Mouse (Mus musculus) stomach, embryonic 14.5 days (tissue): ENCODE data around the gene Carmil3. TPM values are rescaled to one million over a fixed set of nuclear protein-coding genes. Genes with fewer than 3 reads are reported as not detected.

ENCODE experiments used
- ATAC-seq: fragments of 200-750 bp; cut with Nextera tagmentation; 2 replicates; pipeline ENCODE4 v1.8.0; 2017; ENCODE audit warnings: low read depth, moderate TSS enrichment; ENCODE audit not compliant: insufficient number of reproducible peaks, insufficient read depth, low FRiP score
- H3K27ac ChIP-seq: fragments of 300-500 bp; sonication (generic); 2 replicates; pipeline ENCODE4 v1.5.1; 2014; ENCODE audit warnings: mild to moderate bottlenecking, low read length, moderate library complexity, mixed read lengths
- H3K27me3 ChIP-seq: fragments of 300-500 bp; sonication (generic); 2 replicates; pipeline ENCODE4 v1.6.1; 2014; ENCODE audit warnings: low read length, control low read depth, mixed read lengths; ENCODE audit not compliant: control insufficient read depth, insufficient read depth
- H3K36me3 ChIP-seq: fragments of 300-500 bp; sonication (generic); 2 replicates; pipeline ENCODE4 v1.6.1; 2014; ENCODE audit warnings: mild to moderate bottlenecking, control low read depth, low read length, moderate library complexity, mixed read lengths; ENCODE audit not compliant: control insufficient read depth, insufficient read depth
- H3K4me1 ChIP-seq: fragments of 300-500 bp; sonication (generic); 2 replicates; pipeline ENCODE4 v1.6.1; 2014; ENCODE audit warnings: low read length, control low read depth, mixed read lengths; ENCODE audit not compliant: control insufficient read depth, insufficient read depth
- H3K4me2 ChIP-seq: fragments of 300-500 bp; sonication (generic); replicated peaks from 2 replicates; pipeline ENCODE4 v1.6.1; 2014; ENCODE audit warnings: low read depth, low read length, control low read depth
- H3K4me3 ChIP-seq: fragments of 300-500 bp; sonication (generic); 2 replicates; pipeline ENCODE4 v1.5.1; 2014; ENCODE audit warnings: low read depth, low read length, control low read depth
- H3K9ac ChIP-seq: fragments of 300-500 bp; sonication (generic); replicated peaks from 2 replicates; pipeline ENCODE4 v1.6.1; 2014; ENCODE audit warnings: low read depth, mild to moderate bottlenecking, control low read depth, low read length, moderate library complexity, mixed read lengths
- H3K9me3 ChIP-seq: fragments of 300-500 bp; sonication (generic); 2 replicates; pipeline ENCODE4 v1.6.1; 2016; ENCODE audit warnings: low read depth, low read length, control low read depth; ENCODE audit not compliant: control insufficient read depth
- WGBS: fragments of 180-500 bp; shearing (Covaris S2); extraction: QIAGEN DNeasy Blood & Tissue Kit; methylation state at CpG from one replicate; pipeline ENCODE4 v1.1.7; 2014; 5-methylcytosine and 5-hydroxymethylcytosine counted together
- polyA plus RNA-seq: library from polyadenylated mRNA; unstranded; fragments of >200 nt; fragmentation: Nextera tagmentation; extraction: Ambion mirVana; gene quantifications from 2 replicates; pipeline ENCODE4 v1.2.1, GENCODE M21; 2014

Carmil3 gene
- polyA plus RNA-seq, 1 experiment from 2014 or later: 4.4 TPM

DNA sequence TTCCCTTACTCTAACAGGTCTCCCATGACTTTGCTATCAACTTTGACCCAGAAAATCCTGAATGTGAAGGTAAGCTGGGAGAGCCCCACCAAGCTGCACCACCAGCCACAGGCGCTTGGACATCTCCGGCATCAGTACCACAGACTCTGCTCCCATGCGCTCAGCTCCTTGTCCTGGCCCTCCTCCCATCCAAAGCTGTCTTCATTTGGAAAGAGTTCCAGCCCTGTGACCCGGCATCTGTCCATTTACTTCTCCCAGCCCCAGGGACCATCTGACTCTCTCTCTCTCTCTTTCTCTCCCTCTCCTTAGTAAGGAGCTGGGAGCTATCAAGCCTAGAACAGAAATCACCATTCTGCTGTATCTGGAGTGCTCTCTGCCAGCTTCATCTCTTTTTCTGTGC lies 25.4 kb downstream of the Carmil3 start:
- Histone ChIP-seq H3K4me2 (no peak overlapping the region), H3K9me3 (no peaks in the 10 kb centered on the region), H3K9ac (no peak overlapping the region), H3K27ac (no peak overlapping the region), H3K4me3 (no peak overlapping the region), H3K36me3 (no peaks in the 10 kb centered on the region), H3K27me3 (peaks cover 10% of the 10 kb centered on the region; the same call in 1 of the 2 replicates), H3K4me1 (peaks cover 2% of the 10 kb centered on the region; the same call in 1 of the 2 replicates)
- ATAC-seq: no peak
- 88% methylated on average over 4 of the region's 4 CpGs for WGBS

DNA sequence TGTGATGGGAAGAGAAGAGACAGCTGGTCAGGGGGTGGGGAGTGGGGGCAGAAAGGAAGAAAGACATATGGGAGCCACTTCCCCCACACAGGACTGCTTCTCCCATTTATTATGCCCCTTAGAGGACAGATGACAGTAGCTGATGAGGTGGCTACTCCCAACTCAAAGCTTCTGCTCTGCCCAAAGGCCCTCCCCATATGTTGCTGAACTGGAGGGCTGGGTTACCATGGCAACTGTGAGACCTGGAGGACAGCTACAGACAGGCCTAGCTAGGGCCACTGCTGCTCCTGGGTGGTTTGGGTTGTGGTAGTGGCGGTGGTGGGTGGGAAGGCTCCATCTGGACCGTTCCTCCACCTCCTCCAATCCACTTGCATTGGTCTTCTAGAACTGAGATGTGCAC lies 28.4 kb downstream of the Carmil3 start:
- ATAC-seq: no peak
- 44% methylated on average over 2 of the region's 2 CpGs for WGBS
- H3K27me3 ChIP-seq: peaks cover 16% of the 10 kb centered on the region; the same call in 1 of the 2 replicates
- H3K4me3 ChIP-seq: no peak overlapping the region
- H3K9ac ChIP-seq: no peak overlapping the region
- H3K27ac ChIP-seq: no peak overlapping the region
- no peaks in the 10 kb centered on the region for H3K36me3 ChIP-seq
- H3K4me1 ChIP-seq: peaks cover 2% of the 10 kb centered on the region; the same call in 1 of the 2 replicates
- H3K4me2 ChIP-seq: no peak overlapping the region
- no peaks in the 10 kb centered on the region for H3K9me3 ChIP-seq

DNA sequence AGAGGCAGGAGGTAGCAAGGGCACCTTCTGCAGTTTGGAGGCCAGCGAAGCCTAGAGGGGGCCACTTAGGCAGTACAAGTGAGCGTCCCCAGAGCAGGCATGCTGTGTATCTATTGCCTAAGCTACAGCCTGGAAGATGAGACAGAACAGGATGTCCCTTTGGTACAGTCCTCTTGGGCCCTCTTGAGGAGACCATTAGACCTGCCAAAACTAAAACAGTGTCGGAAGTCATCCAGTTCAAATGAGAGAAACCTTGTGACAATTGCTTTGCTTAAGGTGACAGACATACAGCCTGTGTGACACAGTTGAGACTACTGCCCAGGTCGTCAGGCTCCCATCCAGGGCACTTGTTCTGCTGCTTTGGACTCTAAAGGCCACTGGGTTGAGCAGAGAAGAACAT lies 29.2 kb downstream of the Carmil3 start:
- Histone ChIP-seq H3K4me1 (peaks cover 2% of the 10 kb centered on the region; the same call in 1 of the 2 replicates), H3K27me3 (peaks cover 16% of the 10 kb centered on the region; the same call in 1 of the 2 replicates)
- 72% methylated on average over 4 of the region's 4 CpGs for WGBS

DNA sequence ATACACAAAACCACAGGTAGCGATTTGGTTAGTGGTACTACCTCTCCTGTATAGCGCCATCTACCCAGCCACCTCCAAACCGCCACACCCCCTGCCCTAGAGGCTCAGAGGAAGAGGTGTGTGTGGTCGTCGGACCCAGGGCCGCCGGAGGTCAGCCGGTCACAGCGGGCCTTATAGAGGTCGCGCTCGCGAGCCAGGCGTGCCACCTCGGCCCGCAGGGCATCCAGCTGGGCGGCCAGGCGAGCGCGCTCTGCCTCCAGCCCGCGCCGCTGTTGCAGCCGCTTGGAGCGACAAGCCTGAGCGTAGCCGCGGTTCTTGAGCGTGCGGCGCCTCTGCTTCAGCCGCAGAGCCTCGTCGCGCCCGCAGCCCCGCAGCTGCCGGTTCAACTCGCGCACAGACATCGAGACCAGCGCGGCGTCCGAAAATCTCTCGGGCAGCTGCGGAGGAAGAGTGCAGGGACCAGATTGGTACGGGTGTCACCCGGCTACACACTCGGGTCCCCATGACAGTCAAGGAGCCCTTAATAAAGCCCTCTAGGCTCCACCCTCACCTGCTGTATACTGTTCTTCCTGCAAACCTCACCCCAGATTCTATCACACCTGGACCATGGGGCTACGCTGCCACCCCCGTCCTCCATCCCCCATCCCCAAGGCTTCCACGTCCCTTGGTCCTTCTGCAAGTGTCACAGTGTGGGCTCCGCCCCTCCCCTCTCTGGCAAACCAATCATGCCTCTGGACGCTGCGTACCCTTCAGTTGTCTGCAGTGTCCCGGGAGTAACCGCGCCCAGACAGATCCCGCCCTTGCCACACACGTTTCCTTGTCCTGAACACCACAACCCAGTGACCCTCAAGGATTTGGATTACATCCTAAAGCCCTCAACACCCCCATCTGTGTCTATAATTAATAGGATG lies 30.3 kb downstream of the Carmil3 start:
- peaks cover 16% of the 10 kb centered on the region; the same call in 1 of the 2 replicates for H3K27me3 ChIP-seq

More for the DNA sequence above, 29.2 kb downstream of the Carmil3 start:
- H3K9ac ChIP-seq: no peak overlapping the region
- ATAC-seq: no peak
- no peak overlapping the region for H3K4me3 ChIP-seq
- H3K9me3 ChIP-seq: no peaks in the 10 kb centered on the region
- H3K27ac ChIP-seq: no peak overlapping the region
- no peaks in the 10 kb centered on the region for H3K36me3 ChIP-seq
- no peak overlapping the region for H3K4me2 ChIP-seq

GRCm38 (mm10) chr14:55524062-55524461 lies 33.6 kb downstream of the Carmil3 start:
- Histone ChIP-seq H3K27me3 (peaks cover 16% of the 10 kb centered on the region; the same call in 1 of the 2 replicates), H3K27ac (no peak overlapping the region), H3K9ac (no peak overlapping the region), H3K36me3 (no peaks in the 10 kb centered on the region), H3K9me3 (no peaks in the 10 kb centered on the region), H3K4me1 (peaks cover 2% of the 10 kb centered on the region; the same call in 1 of the 2 replicates), H3K4me2 (no peak overlapping the region), H3K4me3 (no peak overlapping the region)
- 44% methylated on average over 4 of the region's 4 CpGs for WGBS
- no peak for ATAC-seq

More for the DNA sequence above, 30.3 kb downstream of the Carmil3 start:
- Histone ChIP-seq H3K9ac (peak overlapping the region; percentile 15; the same call in 1 of the 2 replicates), H3K4me1 (peaks cover 2% of the 10 kb centered on the region; the same call in 1 of the 2 replicates), H3K27ac (no peak overlapping the region), H3K4me2 (peak overlapping the region; percentile 85), H3K9me3 (no peaks in the 10 kb centered on the region), H3K4me3 (peak overlapping the region; percentile 40), H3K36me3 (no peaks in the 10 kb centered on the region)
- under 1% methylated on average over 61 of the region's 61 CpGs for WGBS
- 0 out of 2 replicates have a peak, but pooled peaks have one; percentile 38 for ATAC-seq

- no peak within 1 kb of the TSS for H3K4me3 ChIP-seq
- H3K27ac ChIP-seq: no peak within 1 kb of the TSS
- no peak for ATAC-seq
- peaks cover 12% of the 10 kb centered on the region; the same call in 1 of the 2 replicates for H3K27me3 ChIP-seq
- no peaks in the 10 kb centered on the region for H3K36me3 ChIP-seq
- WGBS: 16% methylated on average over 8 of the region's 8 CpGs
- H3K4me1 ChIP-seq: peaks cover 2% of the 10 kb centered on the region; the same call in 1 of the 2 replicates
- no peaks in the 10 kb centered on the region for H3K9me3 ChIP-seq
- no peak within 1 kb of the TSS for H3K9ac ChIP-seq
- no peak within 1 kb of the TSS for H3K4me2 ChIP-seq
These were observed 34.3 kb downstream of the Carmil3 start, which contains the start of gene Nrl for GRCm38 (mm10) chr14:55524785-55525184. Gene Nrl (minus strand): TSS chr14:55524981.

- Histone ChIP-seq H3K4me3 (no peak overlapping the region), H3K4me1 (no peaks in the 10 kb centered on the region), H3K9ac (no peak overlapping the region), H3K27ac (no peak overlapping the region), H3K9me3 (no peaks in the 10 kb centered on the region), H3K36me3 (no peaks in the 10 kb centered on the region), H3K4me2 (no peak overlapping the region), H3K27me3 (0 out of 2 replicates have a peak, but pooled peaks cover 7% of the 10 kb centered on the region)
- 74% methylated on average over 2 of the region's 2 CpGs for WGBS
- no peak for ATAC-seq
These were observed 36.2 kb downstream of the Carmil3 start for GRCm38 (mm10) chr14:55526674-55527073.

DNA sequence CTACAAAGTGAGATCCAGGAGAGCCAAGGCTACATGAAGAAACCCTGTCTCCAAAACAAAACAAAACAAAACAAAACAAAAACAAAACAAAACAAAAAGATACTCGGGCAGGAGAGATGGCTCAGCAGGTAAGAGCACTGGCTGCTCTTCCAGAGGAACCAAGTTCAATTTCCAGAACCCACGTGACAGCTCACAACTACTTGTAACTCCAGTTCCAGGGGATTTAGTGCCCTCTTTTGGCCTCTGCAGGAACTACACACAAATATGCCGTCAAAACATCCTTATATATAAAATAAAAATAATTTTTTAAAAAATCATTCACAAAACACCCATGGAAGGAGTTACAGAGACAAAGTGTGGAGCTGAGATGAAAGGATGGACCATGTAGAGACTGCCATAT lies 37.5 kb downstream of the Carmil3 start:
- Histone ChIP-seq H3K4me1 (no peaks in the 10 kb centered on the region), H3K4me2 (no peak overlapping the region), H3K4me3 (no peak overlapping the region), H3K27me3 (0 out of 2 replicates have a peak, but pooled peaks cover 2% of the 10 kb centered on the region), H3K27ac (no peak overlapping the region), H3K9ac (no peak overlapping the region), H3K9me3 (no peaks in the 10 kb centered on the region), H3K36me3 (no peaks in the 10 kb centered on the region)
- 25% methylated on average over 3 of the region's 3 CpGs for WGBS
- ATAC-seq: no peak
